Mouse (Mus musculus): ENCODE measurements at regions not wholly inside any gene's neighbourhood (a gene's known extent, or its start where the extent isn't known, plus 50 kb on each side); places are given as distances from the start of the nearest gene placed in this dataset.

- no peak for DNase-seq
Measured at GRCm38 (mm10) chr12:95937705-95938104, 245.7 kb downstream of the Flrt2 start.

- DNase-seq, result no peak
Measured at GRCm38 (mm10) chr12:95940465-95941012, 248.5 kb downstream of the Flrt2 start.

- DNase-seq, result no peak
Measured at GRCm38 (mm10) chr12:95959786-95960504, 267.9 kb downstream of the Flrt2 start.

GRCm38 (mm10) chr12:95960505-95960871, 268.5 kb downstream of the Flrt2 start:
- DNase-seq, result no peak

- DNase-seq, result no peak
Measured at GRCm38 (mm10) chr12:95962817-95963216, 270.8 kb downstream of the Flrt2 start.

- DNase-seq, result no peak
Measured at GRCm38 (mm10) chr12:95988669-95989288, 296.8 kb downstream of the Flrt2 start.

GRCm38 (mm10) chr12:95994963-95995362, 302.9 kb downstream of the Flrt2 start:
- no peak for DNase-seq

- no peak for DNase-seq
Measured at GRCm38 (mm10) chr12:96030180-96030579, 338.2 kb downstream of the Flrt2 start.

GRCm38 (mm10) chr12:96075365-96075764, 383.3 kb downstream of the Flrt2 start:
- DNase-seq, result no peak

GRCm38 (mm10) chr12:96090995-96091394, 399.0 kb downstream of the Flrt2 start:
- DNase-seq, result no peak

- DNase-seq, result no peak
Measured at GRCm38 (mm10) chr12:96106254-96106653, 414.2 kb downstream of the Flrt2 start.

GRCm38 (mm10) chr12:96114727-96115379, 422.8 kb downstream of the Flrt2 start:
- DNase-seq, result no peak

- no peak for DNase-seq
Measured at GRCm38 (mm10) chr12:96117553-96117952, 425.5 kb downstream of the Flrt2 start.

- no peak for DNase-seq
Measured at GRCm38 (mm10) chr12:96124156-96124931, 432.3 kb downstream of the Flrt2 start.

- no peak for DNase-seq
Measured at GRCm38 (mm10) chr12:96129870-96130454, 437.9 kb downstream of the Flrt2 start.

- DNase-seq, result no peak
Measured at GRCm38 (mm10) chr12:96130796-96131512, 438.9 kb downstream of the Flrt2 start.

GRCm38 (mm10) chr12:96134136-96134535, 442.1 kb downstream of the Flrt2 start:
- no peak for DNase-seq

- DNase-seq, result no peak
Measured at GRCm38 (mm10) chr12:96141748-96142147, 449.7 kb downstream of the Flrt2 start.

- DNase-seq, result no peak
Measured at GRCm38 (mm10) chr12:96154095-96154494, 462.1 kb downstream of the Flrt2 start.

- peak; percentile 20 for DNase-seq
Measured at GRCm38 (mm10) chr12:96167551-96167950, 475.5 kb downstream of the Flrt2 start.

- DNase-seq, result no peak
Measured at GRCm38 (mm10) chr12:96198928-96199327, 506.9 kb downstream of the Flrt2 start.

- no peak for DNase-seq
Measured at GRCm38 (mm10) chr12:96201855-96202254, 509.8 kb downstream of the Flrt2 start.
